Mouse (Mus musculus) splenic B cell, adult 2 months (primary cell): ENCODE data around the gene Adgra1.

ENCODE experiments used
- DNase-seq: peaks from one replicate; pipeline ENCODE4 v3.0.0-alpha.2; 2011; ENCODE audit warnings: low read depth, low spot score
- H3K27me3 ChIP-seq: 2 replicates; pipeline ENCODE4 v1.6.1; 2012; ENCODE audit warnings: mild to moderate bottlenecking, low read length, moderate library complexity, mixed read lengths; ENCODE audit not compliant: control insufficient read depth, poor library complexity, insufficient read depth, severe bottlenecking
- H3K36me3 ChIP-seq: 2 replicates; pipeline ENCODE4 v1.6.1; 2012; ENCODE audit warnings: mild to moderate bottlenecking, low read length, moderate library complexity, mixed read lengths; ENCODE audit not compliant: control insufficient read depth, poor library complexity, insufficient read depth, severe bottlenecking

The Adgra1 gene

DNA sequence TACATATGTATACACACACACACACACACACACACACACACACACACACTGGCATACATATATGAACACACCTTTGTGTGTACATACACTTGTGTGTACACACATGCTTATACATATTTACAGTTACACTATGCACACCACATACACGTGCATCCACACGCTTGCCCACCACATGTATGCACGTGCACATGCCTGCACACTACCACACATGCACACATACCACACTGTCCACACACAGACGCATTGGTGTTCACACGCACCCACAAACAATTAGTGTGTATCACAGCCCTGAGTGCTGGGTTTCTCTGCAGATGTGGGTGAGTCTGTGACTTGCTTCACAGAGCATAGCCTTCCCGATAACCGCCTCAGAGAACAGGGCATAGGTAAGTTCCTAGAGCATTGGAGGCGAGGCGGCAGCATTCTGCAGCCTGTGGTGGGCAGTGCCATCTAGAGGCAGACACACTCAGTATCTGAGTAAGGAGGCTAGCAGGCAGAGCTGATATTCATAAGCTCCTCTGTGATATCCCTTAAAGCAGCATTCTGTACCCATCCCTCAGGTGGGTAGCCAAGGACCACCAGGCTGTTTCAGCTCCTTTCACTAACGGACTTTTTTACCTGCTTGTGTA, 43.3 kb downstream of the Adgra1 start:
- DNase-seq = no peak
- Histone ChIP-seq H3K36me3 (no peaks in the 10 kb centered on the region), H3K27me3 (no peaks in the 10 kb centered on the region)

DNA sequence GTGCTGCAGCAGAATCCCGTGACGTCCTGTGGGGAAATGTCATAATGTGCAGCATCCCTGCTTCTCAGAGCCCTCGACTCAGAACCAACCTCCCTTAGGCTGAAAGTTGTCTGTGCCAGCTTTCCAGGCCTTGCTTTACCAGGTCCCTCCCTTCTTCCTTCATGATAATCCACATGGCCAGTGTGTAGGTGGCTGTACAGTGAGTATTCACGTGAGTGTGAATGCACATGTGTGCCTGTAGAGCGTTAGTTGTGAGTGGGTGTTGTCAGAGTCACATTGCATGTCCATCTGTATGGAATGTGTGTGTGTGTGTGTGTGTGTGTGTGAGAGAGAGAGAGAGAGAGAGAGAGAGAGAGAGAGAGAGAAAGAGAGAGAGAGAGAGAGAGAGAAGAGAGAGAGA, 44.1 kb downstream of the Adgra1 start:
- no peak for DNase-seq
- Histone ChIP-seq H3K36me3 (no peaks in the 10 kb centered on the region), H3K27me3 (no peaks in the 10 kb centered on the region)

DNA sequence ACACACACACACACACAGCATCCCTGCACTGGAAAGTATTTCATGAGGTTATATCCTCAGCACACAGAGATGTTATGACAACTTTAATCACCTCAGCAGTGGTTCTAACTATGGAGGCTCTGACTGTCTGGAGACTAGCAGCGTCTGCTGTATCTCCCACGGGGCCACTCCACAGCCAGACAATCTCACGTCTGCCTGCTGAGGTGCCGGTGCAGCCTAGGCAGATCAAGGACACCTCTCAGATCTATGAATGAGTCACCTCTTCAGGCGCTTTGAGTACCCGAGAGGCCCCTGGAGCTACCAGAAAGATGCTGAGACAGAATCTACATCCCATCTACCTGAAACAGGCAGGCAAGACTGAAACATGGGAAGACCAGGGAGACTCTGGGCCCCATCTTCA, 44.6 kb downstream of the Adgra1 start:
- no peaks in the 10 kb centered on the region for H3K36me3 ChIP-seq
- no peaks in the 10 kb centered on the region for H3K27me3 ChIP-seq
- no peak for DNase-seq

DNA sequence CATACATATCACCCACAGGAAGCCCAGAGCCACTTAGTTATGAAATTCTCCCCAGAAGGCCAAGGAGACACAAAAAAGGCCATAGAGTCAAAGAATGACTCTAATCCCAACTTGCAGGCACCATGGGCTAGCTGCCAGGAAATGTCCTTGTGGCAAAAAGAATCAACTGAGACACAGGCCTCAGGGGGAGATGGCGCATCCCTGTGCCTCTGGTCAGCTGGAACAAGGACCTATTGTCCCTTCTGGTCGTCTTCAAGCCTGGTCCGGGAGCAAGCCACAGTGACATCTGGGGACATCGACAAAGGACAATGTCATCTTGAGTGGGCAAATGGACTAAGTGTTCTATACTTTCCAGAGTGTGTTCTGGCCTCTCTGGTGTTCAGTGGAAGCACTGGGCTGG, 49.6 kb downstream of the Adgra1 start:
- DNase-seq = no peak
- Histone ChIP-seq H3K36me3 (no peaks in the 10 kb centered on the region), H3K27me3 (no peaks in the 10 kb centered on the region)

- DNase-seq = no peak
- no peaks in the 10 kb centered on the region for H3K27me3 ChIP-seq
- no peaks in the 10 kb centered on the region for H3K36me3 ChIP-seq
Measured at GRCm38 (mm10) chr7:139891779-139892178, 57.8 kb downstream of the Adgra1 start.

- DNase-seq = no peak
- Histone ChIP-seq H3K36me3 (no peaks in the 10 kb centered on the region), H3K27me3 (no peaks in the 10 kb centered on the region)
Measured at GRCm38 (mm10) chr7:139894655-139895557, 60.9 kb downstream of the Adgra1 start, which contains the start of gene Kndc1. Kndc1 (plus strand) TSS chr7:139894696.

DNA sequence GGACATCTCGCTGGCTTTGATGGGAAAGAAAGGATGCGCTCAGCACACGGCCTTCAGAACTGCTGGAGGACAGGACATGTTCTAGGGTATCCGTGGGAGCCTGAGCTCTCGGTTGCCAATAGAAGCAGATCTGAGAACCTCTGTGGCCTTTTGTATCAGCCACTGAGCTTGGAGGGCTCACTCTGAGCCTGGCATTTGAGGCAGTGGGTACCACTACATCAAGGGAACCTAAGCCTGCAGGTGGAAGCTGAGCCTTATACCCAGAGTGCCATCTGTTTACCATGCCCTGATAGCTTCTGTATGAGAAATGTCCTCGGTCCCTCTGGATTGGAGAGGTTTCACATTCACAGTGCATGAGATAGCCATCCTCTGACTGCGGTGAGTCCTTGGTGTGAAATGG, 62.3 kb downstream of the Adgra1 start:
- no peaks in the 10 kb centered on the region for H3K36me3 ChIP-seq
- no peak for DNase-seq
- H3K27me3 ChIP-seq = no peaks in the 10 kb centered on the region

GRCm38 (mm10) chr7:139896796-139897195, 62.8 kb downstream of the Adgra1 start:
- H3K36me3 ChIP-seq = no peaks in the 10 kb centered on the region
- DNase-seq = no peak
- no peaks in the 10 kb centered on the region for H3K27me3 ChIP-seq

DNA sequence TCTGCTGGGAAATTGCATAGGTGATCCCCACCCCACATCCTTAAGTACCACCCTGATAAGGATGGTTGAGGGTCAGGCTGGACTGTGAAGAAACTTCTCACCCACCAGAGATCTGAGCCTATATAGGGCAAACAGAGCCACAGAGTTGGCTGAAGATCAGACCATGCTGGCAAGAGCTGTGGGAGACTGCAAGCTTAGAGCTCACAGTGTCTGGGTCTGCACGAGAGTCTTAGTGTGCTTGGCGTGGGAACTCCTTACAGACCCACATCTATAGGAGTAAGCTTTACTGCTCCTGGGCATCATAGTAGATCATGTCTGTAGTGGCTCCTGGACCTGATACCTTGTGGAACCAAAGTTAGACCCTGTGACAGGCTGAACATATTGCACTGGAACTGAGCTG, 64.6 kb downstream of the Adgra1 start:
- no peaks in the 10 kb centered on the region for H3K27me3 ChIP-seq
- DNase-seq = no peak
- H3K36me3 ChIP-seq = no peaks in the 10 kb centered on the region

GRCm38 (mm10) chr7:139899505-139899904, 65.5 kb downstream of the Adgra1 start:
- no peak for DNase-seq
- H3K27me3 ChIP-seq = no peaks in the 10 kb centered on the region
- H3K36me3 ChIP-seq = no peaks in the 10 kb centered on the region

DNA sequence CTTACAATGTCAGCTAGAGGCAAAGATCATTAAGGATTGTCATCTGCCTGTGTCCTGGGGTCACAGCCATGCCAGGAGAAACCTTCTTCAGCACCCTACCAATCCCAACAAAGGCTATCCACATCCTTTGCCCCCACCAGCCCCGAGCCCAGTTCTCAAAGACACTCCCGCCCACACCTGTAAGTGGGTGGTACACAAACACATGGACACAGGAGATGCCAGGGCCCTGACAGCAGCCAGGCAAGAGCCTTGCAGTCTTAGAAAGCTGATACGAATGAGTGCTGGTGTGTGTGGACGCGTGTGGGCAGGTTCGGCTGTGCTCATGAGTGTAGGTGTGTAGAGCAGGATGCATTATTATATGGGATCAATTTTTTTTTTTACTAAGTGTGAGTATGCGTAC, 66.5 kb downstream of the Adgra1 start:
- no peak for DNase-seq
- Histone ChIP-seq H3K27me3 (no peaks in the 10 kb centered on the region), H3K36me3 (no peaks in the 10 kb centered on the region)

- Histone ChIP-seq H3K27me3 (no peaks in the 10 kb centered on the region), H3K36me3 (no peaks in the 10 kb centered on the region)
- DNase-seq = no peak
Measured at GRCm38 (mm10) chr7:139900896-139901295, 66.9 kb downstream of the Adgra1 start.

DNA sequence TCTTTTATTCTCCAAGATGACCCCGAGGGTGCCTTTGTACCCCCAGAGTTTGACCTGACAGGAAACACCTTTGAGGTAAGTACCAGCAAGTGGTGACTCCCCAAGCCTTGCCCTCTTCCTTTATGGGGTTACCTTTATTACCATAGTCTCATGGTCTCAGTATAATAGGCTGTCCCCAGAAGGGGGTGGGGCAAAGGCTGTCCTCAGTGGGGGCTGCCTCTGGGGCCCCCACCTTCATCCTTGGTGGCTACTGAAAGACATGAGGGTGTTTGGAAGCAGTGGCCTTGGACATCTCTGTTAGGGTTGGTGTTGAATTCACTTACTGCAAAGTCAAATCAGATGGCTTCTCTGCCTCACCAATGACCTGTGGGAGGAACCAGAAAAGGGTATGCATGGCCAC, 68.0 kb downstream of the Adgra1 start:
- H3K36me3 ChIP-seq = no peaks in the 10 kb centered on the region
- no peaks in the 10 kb centered on the region for H3K27me3 ChIP-seq
- no peak for DNase-seq

GRCm38 (mm10) chr7:139905261-139905660, 71.3 kb downstream of the Adgra1 start:
- no peaks in the 10 kb centered on the region for H3K36me3 ChIP-seq
- H3K27me3 ChIP-seq = no peaks in the 10 kb centered on the region
- no peak for DNase-seq

- DNase-seq = peak; percentile 63
- Histone ChIP-seq H3K36me3 (no peaks in the 10 kb centered on the region), H3K27me3 (no peaks in the 10 kb centered on the region)
Measured at GRCm38 (mm10) chr7:139905661-139906060, 71.7 kb downstream of the Adgra1 start.
